Mouse (Mus musculus) myocyte (in vitro differentiated cells): ENCODE measurements around the gene E2f3.

ENCODE experiments used
- CEBPB ChIP-seq: IDR thresholded peaks from 2 replicates; pipeline ENCODE4 v1.6.1; 2011; ENCODE audit warnings: mild to moderate bottlenecking, moderate library complexity; ENCODE audit not compliant: poor library complexity, insufficient read depth, severe bottlenecking
- E2F4 ChIP-seq: IDR thresholded peaks from one replicate; pipeline ENCODE4 v1.6.1; 2011; ENCODE audit warnings: mild to moderate bottlenecking, control low read depth, moderate library complexity; ENCODE audit not compliant: insufficient read depth
- MAX ChIP-seq: IDR thresholded peaks from one replicate; pipeline ENCODE4 v1.6.1; 2011; ENCODE audit warnings: low read depth, mild to moderate bottlenecking, control low read depth
- MYOD1 ChIP-seq, 3 experiments: IDR thresholded peaks; one replicate each; pipeline ENCODE4 v1.6.1; 2011; ENCODE audit warnings: control low read depth in 2 of 3, low read depth in 2 of 3, mild to moderate bottlenecking in 2 of 3, moderate library complexity in 1 of 3; ENCODE audit not compliant: insufficient read length in 2 of 3, control insufficient read depth in 1 of 3
- POLR2A ChIP-seq: IDR thresholded peaks from one replicate; pipeline ENCODE4 v1.6.1; 2011; ENCODE audit warnings: low read depth, mild to moderate bottlenecking, control low read depth, moderate library complexity; ENCODE audit not compliant: insufficient read length
- POLR2AphosphoS2 ChIP-seq: IDR thresholded peaks from one replicate; pipeline ENCODE4 v1.6.1; 2011; ENCODE audit warnings: low read depth, control low read depth; ENCODE audit not compliant: insufficient read length
- REST ChIP-seq: IDR thresholded peaks from one replicate; pipeline ENCODE4 v1.6.1; 2011; ENCODE audit warnings: mild to moderate bottlenecking, control low read depth, moderate library complexity; ENCODE audit not compliant: insufficient read depth, insufficient read length
- SRF ChIP-seq: IDR thresholded peaks from one replicate; pipeline ENCODE4 v1.6.1; 2011; ENCODE audit warnings: low read depth; ENCODE audit not compliant: control insufficient read depth, insufficient read length
- TCF12 ChIP-seq: IDR thresholded peaks from one replicate; pipeline ENCODE4 v1.6.1; 2011; ENCODE audit warnings: mild to moderate bottlenecking, control low read depth; ENCODE audit not compliant: poor library complexity, insufficient read depth, severe bottlenecking
- TCF3 ChIP-seq: IDR thresholded peaks from one replicate; pipeline ENCODE4 v1.6.1; 2011; ENCODE audit warnings: low read depth, control low read depth; ENCODE audit not compliant: insufficient read length
- USF1 ChIP-seq: IDR thresholded peaks from one replicate; pipeline ENCODE4 v1.6.1; 2011; ENCODE audit warnings: low read depth, mild to moderate bottlenecking, control low read depth, moderate library complexity

DNA sequence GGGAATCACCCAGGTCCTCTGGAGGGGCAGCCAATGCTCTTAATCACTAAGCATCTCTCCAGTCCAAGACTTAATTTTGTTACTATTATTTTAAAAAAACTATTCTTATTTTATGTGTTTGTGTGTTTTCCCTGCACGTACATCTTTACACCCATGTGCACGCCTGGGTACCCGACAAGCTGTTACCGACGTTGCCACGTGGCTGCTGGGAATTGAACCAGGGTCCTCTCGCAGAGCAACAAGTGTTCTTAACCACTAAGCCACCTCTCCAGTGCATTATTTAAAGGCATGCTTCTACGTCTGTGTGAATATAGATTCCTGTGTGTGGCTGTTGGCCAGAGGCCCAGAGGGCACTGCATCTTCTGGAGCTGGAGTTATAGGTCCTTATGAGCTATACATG is 73.6 kb downstream of the E2f3 start:
- TF ChIP-seq POLR2AphosphoS2: no peak
- no peak for TF ChIP-seq MYOD1 (IDR thresholded peaks at IDR 0.05; ENCODE audit: control insufficient read depth in 1 of 3, insufficient read length in 2 of 3, low read depth in 2 of 3)
- no peak for TF ChIP-seq E2F4
- TF ChIP-seq POLR2A: no peak
- no peak for TF ChIP-seq TCF12
- TF ChIP-seq USF1: no peak
- TF ChIP-seq SRF: no peak
- no peak for TF ChIP-seq MAX
- no peak for TF ChIP-seq REST
- TF ChIP-seq TCF3: no peak
- TF ChIP-seq CEBPB: no peak
